Mouse (Mus musculus) spleen, adult 12 weeks (tissue): ENCODE results near the gene Lrp4.
"Not testable (repeated sequence)": the region's sequence is repeated elsewhere in the genome, so short reads cannot be mapped to it uniquely, and the experiment has no call there.

Experiments
- DNase-seq: peaks from one replicate; pipeline ENCODE4 v3.0.0; 2022; ENCODE audit warnings: low spot score

Lrp4 gene

GRCm38 (mm10) chr2:91484698-91485097, 27.4 kb downstream of the Lrp4 start:
- no peak for DNase-seq

- DNase-seq = no peak
Observed at GRCm38 (mm10) chr2:91485256-91485655, 27.9 kb downstream of the Lrp4 start.

GRCm38 (mm10) chr2:91487295-91487694, 30.0 kb downstream of the Lrp4 start:
- DNase-seq = not testable (repeated sequence)

GRCm38 (mm10) chr2:91492071-91492635, 34.8 kb downstream of the Lrp4 start:
- DNase-seq = no peak

GRCm38 (mm10) chr2:91493981-91494380, 36.7 kb downstream of the Lrp4 start:
- DNase-seq = no peak

- DNase-seq = no peak
Observed at GRCm38 (mm10) chr2:91498093-91498719, 40.9 kb downstream of the Lrp4 start.

GRCm38 (mm10) chr2:91508076-91508475, 50.8 kb downstream of the Lrp4 start:
- DNase-seq = no peak

GRCm38 (mm10) chr2:91517186-91517585, 59.9 kb downstream of the Lrp4 start:
- DNase-seq = no peak

- peak; percentile 86 for DNase-seq
Observed at GRCm38 (mm10) chr2:91526294-91527146, 69.2 kb downstream of the Lrp4 start, which contains the start of gene Ckap5. Gene Ckap5 (plus strand): TSS chr2:91526762.

- DNase-seq = no peak
Observed at GRCm38 (mm10) chr2:91527147-91527486, 69.8 kb downstream of the Lrp4 start.

- DNase-seq = peak; percentile 73
Observed at GRCm38 (mm10) chr2:91537588-91538205, 80.4 kb downstream of the Lrp4 start.
